Mouse (Mus musculus) heart, embryonic 16.5 days (tissue): ENCODE results near the gene Sptlc2. TPM values are rescaled to one million over a fixed set of nuclear protein-coding genes. Genes with fewer than 3 reads are reported as not detected.

Experiments
- ATAC-seq: fragments of 200-750 bp; cut with Nextera tagmentation; replicated peaks from 2 replicates; pipeline ENCODE4 v1.8.0; 2017; ENCODE audit warnings: moderate number of reproducible peaks; ENCODE audit not compliant: insufficient read depth, low FRiP score; ENCODE audit errors: extremely low read depth
- H3K27ac ChIP-seq: fragments of 300-500 bp; sonication (generic); 2 replicates; pipeline ENCODE4 v1.5.1; 2014; ENCODE audit warnings: mild to moderate bottlenecking, low read length, control low read depth, moderate library complexity
- H3K27me3 ChIP-seq: fragments of 300-500 bp; sonication (generic); 2 replicates; pipeline ENCODE4 v1.6.1; 2014; ENCODE audit warnings: low read length, mixed read lengths; ENCODE audit not compliant: control insufficient read depth, insufficient read depth
- H3K36me3 ChIP-seq: fragments of 300-500 bp; sonication (generic); 2 replicates; pipeline ENCODE4 v1.6.1; 2014; ENCODE audit not compliant: control insufficient read depth, insufficient read depth
- H3K4me1 ChIP-seq: fragments of 300-500 bp; sonication (generic); 2 replicates; pipeline ENCODE4 v1.6.1; 2014; ENCODE audit warnings: low read length, mixed read lengths; ENCODE audit not compliant: control insufficient read depth, insufficient read depth
- H3K4me2 ChIP-seq: fragments of 300-500 bp; sonication (generic); 2 replicates; pipeline ENCODE4 v1.6.1; 2014; ENCODE audit warnings: low read depth, mild to moderate bottlenecking, control low read depth, low read length
- H3K4me3 ChIP-seq: fragments of 300-500 bp; sonication (generic); 2 replicates; pipeline ENCODE4 v1.5.1; 2014; ENCODE audit warnings: mild to moderate bottlenecking, control low read depth, low read length
- H3K9ac ChIP-seq: fragments of 300-500 bp; sonication (generic); 2 replicates; pipeline ENCODE4 v1.6.1; 2014; ENCODE audit warnings: low read length, control low read depth
- H3K9me3 ChIP-seq: fragments of 300-500 bp; sonication (generic); replicated peaks from 2 replicates; pipeline ENCODE4 v1.6.1; 2016; ENCODE audit warnings: low read length; ENCODE audit not compliant: control insufficient read depth
- WGBS: fragments of 180-500 bp; shearing (Covaris S2); extraction: QIAGEN DNeasy Blood & Tissue Kit; methylation state at CpG from one replicate; pipeline ENCODE4 v1.1.7; 2014; 5-methylcytosine and 5-hydroxymethylcytosine counted together
- polyA plus RNA-seq: library from polyadenylated mRNA; unstranded; fragments of >200 nt; fragmentation: Nextera tagmentation; extraction: Ambion mirVana; gene quantifications from 2 replicates; pipeline ENCODE4 v1.2.1, GENCODE M21; 2015

The Sptlc2 gene
- 68.0 and 69.8 TPM in 2 replicates for polyA plus RNA-seq

DNA sequence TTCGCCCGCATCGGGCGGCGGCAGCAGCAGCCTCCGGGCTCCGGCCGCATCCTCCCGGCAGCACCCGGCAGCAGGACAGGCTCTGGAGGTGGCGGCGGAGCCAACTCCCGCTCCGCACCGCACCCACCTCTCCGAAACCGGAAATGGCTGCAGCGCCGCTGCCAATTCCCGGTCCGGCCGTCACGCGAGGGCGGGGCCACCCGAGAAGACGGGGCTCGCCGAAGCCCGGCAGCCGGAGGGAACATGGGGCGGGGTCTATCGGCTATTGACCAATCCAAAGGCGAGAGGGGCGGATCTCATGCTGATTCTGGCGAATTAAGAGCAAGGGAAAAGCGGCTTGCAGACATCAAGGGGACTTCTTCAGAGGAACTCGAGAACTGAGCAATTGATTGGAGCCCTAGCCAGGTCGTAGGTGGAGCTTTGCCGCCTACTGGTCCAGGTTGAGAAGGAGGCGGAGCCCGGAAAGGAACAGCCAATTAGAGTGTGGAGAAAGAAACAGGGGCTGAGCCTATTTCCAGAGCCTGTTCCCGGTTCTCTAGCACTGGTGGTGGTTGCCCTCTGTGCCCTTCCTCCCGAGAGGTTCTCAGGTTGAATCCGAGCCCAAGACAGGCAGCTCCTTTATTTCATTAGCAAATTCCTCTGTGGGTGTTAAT lies at the start of gene Sptlc2:
Gene Sptlc2 (minus strand): TSS at position 234 of the 653 bp plus-strand sequence.
- under 1% methylated on average over 45 of the region's 45 CpGs for WGBS
- H3K9me3 ChIP-seq, result no peaks in the 10 kb centered on the region
- H3K4me2 ChIP-seq, result peak within 1 kb of the TSS; percentile 96
- peak; percentile 98 for ATAC-seq
- peaks cover 9% of the 10 kb centered on the region; the same call in 1 of the 2 replicates for H3K4me1 ChIP-seq
- peak within 1 kb of the TSS; percentile 99 for H3K4me3 ChIP-seq
- H3K27me3 ChIP-seq, result no peaks in the 10 kb centered on the region
- H3K27ac ChIP-seq, result peak within 1 kb of the TSS; percentile 92
- H3K36me3 ChIP-seq, result no peaks in the 10 kb centered on the region
- H3K9ac ChIP-seq, result peak within 1 kb of the TSS; percentile 98

DNA sequence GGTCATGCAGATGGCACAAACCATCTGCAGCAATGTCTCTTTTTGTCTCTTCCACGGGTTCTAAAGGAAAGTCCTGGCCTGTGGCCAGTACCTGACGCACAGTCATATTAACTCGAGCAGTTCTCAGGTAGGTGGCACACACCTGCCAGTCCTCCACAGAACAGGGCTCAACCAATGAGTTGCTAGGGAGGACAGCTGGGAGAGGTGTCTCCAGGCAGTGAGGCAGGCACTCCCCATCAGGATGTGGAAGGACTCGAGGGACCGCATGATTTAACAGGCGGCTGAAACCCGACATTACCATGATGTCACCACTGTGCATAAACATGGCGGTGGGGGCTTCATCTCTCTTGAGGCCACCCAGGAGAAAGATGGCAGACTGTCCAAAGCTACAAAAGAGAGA lies 40.7 kb upstream of the Sptlc2 start:
- H3K27ac ChIP-seq, result no peak overlapping the region
- H3K27me3 ChIP-seq, result no peaks in the 10 kb centered on the region
- 80% methylated on average over 8 of the region's 8 CpGs for WGBS
- no peak for ATAC-seq
- H3K4me3 ChIP-seq, result no peak overlapping the region
- H3K9me3 ChIP-seq, result no peaks in the 10 kb centered on the region
- no peak overlapping the region for H3K4me2 ChIP-seq
- H3K4me1 ChIP-seq, result no peaks in the 10 kb centered on the region
- H3K9ac ChIP-seq, result no peak overlapping the region
- peaks cover 75% of the 10 kb centered on the region for H3K36me3 ChIP-seq

DNA sequence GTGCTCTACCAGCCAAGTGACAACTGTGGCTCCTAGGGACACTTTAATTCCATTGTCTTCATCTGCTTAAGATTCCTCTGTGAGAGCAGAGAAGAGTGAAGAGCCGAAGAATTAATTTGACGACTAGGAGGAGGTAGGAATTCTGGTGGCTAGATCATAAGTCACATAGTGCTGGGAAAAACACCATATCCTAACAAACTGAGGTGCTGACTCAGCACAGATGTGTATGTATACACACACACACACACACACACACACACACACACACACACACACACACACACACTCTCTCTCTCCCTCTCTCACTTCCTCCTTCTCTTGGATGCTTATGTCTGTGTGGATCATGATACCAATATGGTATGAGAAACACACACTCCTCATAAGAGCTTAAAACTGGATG lies 40.1 kb upstream of the Sptlc2 start:
- Histone ChIP-seq H3K4me2 (no peak overlapping the region), H3K9me3 (no peaks in the 10 kb centered on the region), H3K27ac (no peak overlapping the region), H3K4me3 (no peak overlapping the region), H3K36me3 (peaks cover 72% of the 10 kb centered on the region), H3K27me3 (no peaks in the 10 kb centered on the region), H3K4me1 (no peaks in the 10 kb centered on the region), H3K9ac (no peak overlapping the region)
- no peak for ATAC-seq
- WGBS, result 91% methylated on average over 2 of the region's 2 CpGs

DNA sequence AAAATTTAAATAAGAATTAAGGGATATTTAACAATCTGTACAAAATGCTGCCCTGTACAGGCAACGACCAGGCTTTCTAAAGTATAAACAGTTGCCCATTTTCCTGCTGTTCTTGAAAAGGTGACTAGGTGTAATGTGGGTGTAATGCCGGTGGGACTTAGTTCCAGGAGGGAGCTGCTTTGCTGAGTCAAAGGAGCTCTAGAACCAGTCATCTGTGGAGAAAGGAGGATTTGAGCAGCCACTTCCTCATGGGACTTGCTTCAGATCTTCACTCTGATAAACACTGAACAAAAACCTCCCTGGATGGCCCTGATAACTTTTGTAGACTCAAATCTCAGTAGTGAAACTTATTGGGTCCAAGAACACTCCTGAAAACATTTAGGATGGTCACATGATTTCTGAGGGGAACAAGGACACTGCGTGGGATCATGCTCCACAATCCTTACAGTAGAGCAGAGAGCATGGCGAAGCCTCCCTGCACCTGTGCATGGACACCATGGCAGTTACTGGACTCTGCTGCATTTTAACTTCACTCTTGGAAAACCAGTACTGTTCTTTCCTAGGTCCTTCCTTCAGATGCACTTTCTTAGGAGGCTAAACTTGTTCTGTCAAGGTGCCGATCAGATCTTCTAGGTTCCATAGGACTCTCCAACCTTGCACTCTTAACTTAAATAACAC lies 38.3 kb upstream of the Sptlc2 start:
- no peak overlapping the region for H3K4me3 ChIP-seq
- H3K9ac ChIP-seq, result no peak overlapping the region
- H3K27me3 ChIP-seq, result no peaks in the 10 kb centered on the region
- no peak overlapping the region for H3K27ac ChIP-seq
- no peaks in the 10 kb centered on the region for H3K4me1 ChIP-seq
- no peak overlapping the region for H3K4me2 ChIP-seq
- H3K9me3 ChIP-seq, result no peaks in the 10 kb centered on the region
- no peak for ATAC-seq
- 92% methylated on average over 5 of the region's 5 CpGs for WGBS
- H3K36me3 ChIP-seq, result peaks cover 66% of the 10 kb centered on the region

DNA sequence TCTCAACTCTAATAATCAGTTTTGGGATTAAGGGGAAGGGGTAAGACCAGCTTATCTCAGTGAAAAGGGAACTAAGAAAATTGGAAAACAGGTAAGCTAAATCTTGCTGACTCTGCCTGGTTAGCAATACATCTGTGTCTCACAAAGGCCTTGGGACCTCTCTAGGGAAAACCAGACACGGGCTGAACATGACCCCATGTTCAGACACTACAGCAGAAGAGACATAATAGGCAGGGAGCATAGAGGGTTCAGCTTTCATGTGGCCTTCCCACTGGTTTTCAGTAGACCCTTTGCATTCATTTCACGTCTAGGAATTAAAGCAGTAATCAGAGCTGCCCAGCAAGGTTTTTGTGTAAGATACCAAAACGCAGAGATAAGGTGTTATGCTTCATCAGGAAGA lies 36.4 kb upstream of the Sptlc2 start:
- Histone ChIP-seq H3K4me1 (peaks cover 3% of the 10 kb centered on the region; the same call in 1 of the 2 replicates), H3K9ac (no peak overlapping the region), H3K4me3 (no peak overlapping the region), H3K36me3 (peaks cover 46% of the 10 kb centered on the region), H3K27me3 (no peaks in the 10 kb centered on the region), H3K9me3 (no peaks in the 10 kb centered on the region), H3K27ac (no peak overlapping the region), H3K4me2 (no peak overlapping the region)
- 37% methylated on average over 3 of the region's 3 CpGs for WGBS
- no peak for ATAC-seq

DNA sequence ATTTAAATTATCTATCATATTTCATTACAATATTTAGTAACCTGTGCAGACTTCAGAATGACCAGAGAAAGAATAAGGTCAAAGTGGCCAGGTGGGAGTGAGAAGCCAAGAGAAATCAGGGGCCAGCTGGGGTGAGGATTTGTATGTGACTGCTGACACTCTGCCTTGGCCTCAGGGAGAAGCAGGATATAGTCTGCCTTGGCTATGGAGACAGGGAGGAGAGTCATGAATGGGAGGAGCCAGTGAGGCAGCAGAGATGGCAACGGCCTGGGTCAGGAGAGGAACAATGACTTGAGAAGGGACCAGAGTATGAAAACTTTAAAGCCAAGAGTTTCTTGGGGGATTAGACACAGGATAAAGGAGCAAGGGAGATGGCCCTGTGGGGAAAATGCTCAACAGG lies 35.5 kb upstream of the Sptlc2 start:
- H3K9ac ChIP-seq, result no peak overlapping the region
- H3K4me1 ChIP-seq, result peaks cover 3% of the 10 kb centered on the region; the same call in 1 of the 2 replicates
- 25% methylated on average over 1 of the region's 1 CpGs for WGBS
- no peak overlapping the region for H3K27ac ChIP-seq
- no peak overlapping the region for H3K4me2 ChIP-seq
- no peaks in the 10 kb centered on the region for H3K27me3 ChIP-seq
- H3K4me3 ChIP-seq, result no peak overlapping the region
- peaks cover 38% of the 10 kb centered on the region for H3K36me3 ChIP-seq
- H3K9me3 ChIP-seq, result no peaks in the 10 kb centered on the region
- no peak for ATAC-seq

DNA sequence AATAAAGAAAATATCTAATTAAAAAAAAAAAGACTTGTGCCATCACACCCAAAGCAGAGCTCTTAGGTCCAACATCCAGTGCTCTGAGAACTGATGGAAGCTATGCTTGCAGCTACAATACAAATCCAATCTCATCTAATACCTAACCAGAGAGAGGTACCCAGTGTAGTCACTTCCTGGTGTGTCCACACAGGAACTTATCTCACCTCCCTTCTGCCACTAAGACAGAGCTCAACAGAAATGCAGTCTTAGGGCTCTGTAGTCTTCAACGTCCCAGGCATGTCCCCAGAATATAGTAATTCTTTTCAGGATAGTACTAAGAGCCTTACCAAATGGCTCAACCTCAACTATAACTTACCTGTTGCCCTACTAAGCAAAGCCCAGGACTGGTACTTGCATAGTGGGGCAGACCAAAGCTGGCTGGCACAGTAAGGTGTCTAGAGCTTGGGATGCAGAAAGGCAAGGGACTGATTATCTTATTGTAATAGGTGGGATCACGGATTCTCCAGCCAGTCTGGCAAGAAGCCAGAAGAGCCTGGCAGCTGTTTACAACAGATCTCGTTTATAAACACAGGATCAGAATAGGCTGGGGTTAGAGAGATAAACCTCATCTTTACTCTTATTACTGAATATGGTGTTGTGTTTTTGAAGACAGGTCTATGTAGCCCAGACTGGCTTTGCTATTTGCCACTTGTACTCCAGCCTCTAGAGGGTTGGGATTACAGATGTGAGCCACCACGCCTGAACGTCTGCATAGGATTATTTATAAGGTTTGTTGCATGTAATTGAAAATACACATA lies 33.8 kb upstream of the Sptlc2 start:
- no peak overlapping the region for H3K4me3 ChIP-seq

DNA sequence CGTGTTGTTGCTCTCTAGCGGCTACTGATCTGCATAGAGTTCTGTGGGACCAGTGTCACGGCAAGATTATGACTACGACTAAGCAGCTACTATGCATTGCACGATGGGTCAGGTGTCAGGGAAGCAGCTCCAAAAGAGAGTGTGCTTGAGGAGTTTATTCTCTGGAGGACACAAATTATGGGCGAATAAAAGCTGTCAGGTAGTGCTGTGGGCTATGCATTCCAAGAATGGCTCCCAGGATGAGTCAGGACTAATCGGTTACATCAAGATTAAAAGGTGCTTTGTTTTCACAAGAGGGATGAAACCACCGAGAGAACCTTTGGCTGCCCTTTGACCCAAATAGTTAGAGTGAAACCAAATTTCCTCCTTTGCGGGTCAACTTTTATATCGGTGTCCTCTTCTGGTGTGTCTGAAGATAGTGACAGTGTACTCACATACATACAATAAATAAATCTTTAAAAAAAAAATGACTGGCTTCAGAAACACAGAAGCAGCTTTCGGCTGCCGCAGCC lies 31.9 kb upstream of the Sptlc2 start:
- 64% methylated on average over 12 of the region's 12 CpGs for WGBS
- Histone ChIP-seq H3K27me3 (no peaks in the 10 kb centered on the region), H3K4me1 (peaks cover 3% of the 10 kb centered on the region; the same call in 1 of the 2 replicates), H3K4me2 (no peak overlapping the region), H3K27ac (no peak overlapping the region), H3K4me3 (no peak overlapping the region), H3K36me3 (peaks cover 12% of the 10 kb centered on the region), H3K9me3 (no peaks in the 10 kb centered on the region), H3K9ac (no peak overlapping the region)
- ATAC-seq, result no peak

More for the DNA sequence above, 33.8 kb upstream of the Sptlc2 start:
- Histone ChIP-seq H3K4me1 (peaks cover 3% of the 10 kb centered on the region; the same call in 1 of the 2 replicates), H3K27ac (no peak overlapping the region), H3K9ac (no peak overlapping the region), H3K27me3 (no peaks in the 10 kb centered on the region), H3K36me3 (peaks cover 22% of the 10 kb centered on the region), H3K9me3 (no peaks in the 10 kb centered on the region), H3K4me2 (no peak overlapping the region)
- 58% methylated on average over 5 of the region's 5 CpGs for WGBS
- no peak for ATAC-seq
